Mouse (Mus musculus): Measurements from ENCODE around the gene Eif2ak1. TPM values are rescaled to one million over a fixed set of nuclear protein-coding genes. Genes with fewer than 3 reads are reported as not detected.
A peak's percentile ranks its signal among the peaks of the same experiment; 100 is the strongest.
"Not testable (repeated sequence)": the region's sequence is repeated elsewhere in the genome, so short reads cannot be mapped to it uniquely, and the experiment has no call there.

Gene Eif2ak1
- polyA plus RNA-seq (2016; fragmentation: Nextera tagmentation; extraction: Ambion mirVana), result 35.0 and 35.4 TPM in 2 replicates

GRCm38 (mm10) chr5:143817116-143817930 is at the start of gene Eif2ak1:
TSS of gene Eif2ak1 (plus strand) at chr5:143817788.
- Histone ChIP-seq H3K27me3 (replicated peaks) (no peaks in the 10 kb centered on the region), H3K9me3 (replicated peaks) (no peaks in the 10 kb centered on the region), H3K4me2 (peak within 1 kb of the TSS; percentile 93), H3K4me3 (peak within 1 kb of the TSS; percentile 99), H3K9ac (peak within 1 kb of the TSS; percentile 88), H3K36me3 (no peaks in the 10 kb centered on the region), H3K4me1 (replicated peaks) (peaks cover 7% of the 10 kb centered on the region; the same call in 1 of the 2 replicates), H3K27ac (ENCODE audit: poor library complexity, severe bottlenecking) (peak within 1 kb of the TSS; percentile 64)
- peak; percentile 98 for ATAC-seq (ENCODE audit: insufficient number of reproducible peaks, low FRiP score)
- under 1% methylated on average over 37 of the region's 37 CpGs for WGBS

GRCm38 (mm10) chr5:143781951-143782350 is 35.6 kb upstream of the Eif2ak1 start:
- H3K9me3 ChIP-seq (replicated peaks), result peaks cover 10% of the 10 kb centered on the region; the same call in 1 of the 2 replicates
- WGBS, result 83% methylated on average over 8 of the region's 8 CpGs
- H3K9ac ChIP-seq, result no peak overlapping the region
- H3K27me3 ChIP-seq (replicated peaks), result no peaks in the 10 kb centered on the region
- no peak overlapping the region for H3K27ac ChIP-seq (ENCODE audit: poor library complexity, severe bottlenecking)
- no peaks in the 10 kb centered on the region for H3K4me1 ChIP-seq (replicated peaks)
- H3K4me3 ChIP-seq, result no peak overlapping the region
- no peak for ATAC-seq (ENCODE audit: insufficient number of reproducible peaks, low FRiP score)
- H3K36me3 ChIP-seq, result no peaks in the 10 kb centered on the region
- no peak overlapping the region for H3K4me2 ChIP-seq

- Histone ChIP-seq H3K9me3 (replicated peaks) (peaks cover 11% of the 10 kb centered on the region; the same call in 1 of the 2 replicates), H3K4me3 (no peak overlapping the region), H3K27me3 (replicated peaks) (no peaks in the 10 kb centered on the region), H3K4me1 (replicated peaks) (no peaks in the 10 kb centered on the region), H3K27ac (ENCODE audit: poor library complexity, severe bottlenecking) (no peak overlapping the region), H3K9ac (no peak overlapping the region), H3K4me2 (no peak overlapping the region), H3K36me3 (no peaks in the 10 kb centered on the region)
- ATAC-seq (ENCODE audit: insufficient number of reproducible peaks, low FRiP score), result no peak
- WGBS, result 57% methylated on average over 6 of the region's 6 CpGs
Observed at GRCm38 (mm10) chr5:143785391-143785790, 32.2 kb upstream of the Eif2ak1 start.

- not testable (repeated sequence) for H3K27ac ChIP-seq (ENCODE audit: poor library complexity, severe bottlenecking); H3K4me2 ChIP-seq; H3K4me1 ChIP-seq (replicated peaks); ATAC-seq (ENCODE audit: insufficient number of reproducible peaks, low FRiP score); H3K9ac ChIP-seq; H3K4me3 ChIP-seq; H3K27me3 ChIP-seq (replicated peaks); H3K9me3 ChIP-seq (replicated peaks); H3K36me3 ChIP-seq
- 74% methylated on average over 6 of the region's 6 CpGs for WGBS
Observed at GRCm38 (mm10) chr5:143801216-143801615, 16.4 kb upstream of the Eif2ak1 start.

- no peak overlapping the region for H3K9ac ChIP-seq
- WGBS, result 82% methylated on average over 18 of the region's 18 CpGs
- no peak overlapping the region for H3K27ac ChIP-seq (ENCODE audit: poor library complexity, severe bottlenecking)
- H3K9me3 ChIP-seq (replicated peaks), result no peaks in the 10 kb centered on the region
- no peak overlapping the region for H3K4me3 ChIP-seq
- ATAC-seq (ENCODE audit: insufficient number of reproducible peaks, low FRiP score), result no peak
- H3K4me2 ChIP-seq, result no peak overlapping the region
- H3K4me1 ChIP-seq (replicated peaks), result no peaks in the 10 kb centered on the region
- no peaks in the 10 kb centered on the region for H3K27me3 ChIP-seq (replicated peaks)
- no peaks in the 10 kb centered on the region for H3K36me3 ChIP-seq
Observed at GRCm38 (mm10) chr5:143804056-143804765, 13.4 kb upstream of the Eif2ak1 start.

GRCm38 (mm10) chr5:143807268-143807667 is 10.3 kb upstream of the Eif2ak1 start:
- no peak for ATAC-seq (ENCODE audit: insufficient number of reproducible peaks, low FRiP score)
- H3K4me3 ChIP-seq, result no peak overlapping the region
- WGBS, result 59% methylated on average over 3 of the region's 3 CpGs
- no peak overlapping the region for H3K9ac ChIP-seq
- H3K4me2 ChIP-seq, result no peak overlapping the region
- no peak overlapping the region for H3K27ac ChIP-seq (ENCODE audit: poor library complexity, severe bottlenecking)
- H3K27me3 ChIP-seq (replicated peaks), result no peaks in the 10 kb centered on the region
- no peaks in the 10 kb centered on the region for H3K4me1 ChIP-seq (replicated peaks)
- no peaks in the 10 kb centered on the region for H3K36me3 ChIP-seq
- H3K9me3 ChIP-seq (replicated peaks), result no peaks in the 10 kb centered on the region

GRCm38 (mm10) chr5:143809421-143810090 is 8.0 kb upstream of the Eif2ak1 start:
- no peak for ATAC-seq (ENCODE audit: insufficient number of reproducible peaks, low FRiP score)

GRCm38 (mm10) chr5:143811653-143812052 is 5.9 kb upstream of the Eif2ak1 start:
- Histone ChIP-seq H3K36me3 (no peaks in the 10 kb centered on the region), H3K4me3 (no peak overlapping the region), H3K4me1 (replicated peaks) (no peaks in the 10 kb centered on the region), H3K27me3 (replicated peaks) (no peaks in the 10 kb centered on the region), H3K9ac (no peak overlapping the region), H3K4me2 (no peak overlapping the region), H3K9me3 (replicated peaks) (no peaks in the 10 kb centered on the region), H3K27ac (ENCODE audit: poor library complexity, severe bottlenecking) (no peak overlapping the region)
- no peak for ATAC-seq (ENCODE audit: insufficient number of reproducible peaks, low FRiP score)
- 81% methylated on average over 5 of the region's 5 CpGs for WGBS

More at GRCm38 (mm10) chr5:143809421-143810090, 8.0 kb upstream of the Eif2ak1 start:
- H3K4me3 ChIP-seq, result no peak overlapping the region
- no peaks in the 10 kb centered on the region for H3K9me3 ChIP-seq (replicated peaks)
- H3K27me3 ChIP-seq (replicated peaks), result no peaks in the 10 kb centered on the region
- WGBS, result 77% methylated on average over 3 of the region's 3 CpGs
- H3K4me1 ChIP-seq (replicated peaks), result no peaks in the 10 kb centered on the region
- H3K36me3 ChIP-seq, result no peaks in the 10 kb centered on the region
- no peak overlapping the region for H3K4me2 ChIP-seq
- H3K9ac ChIP-seq, result no peak overlapping the region
- H3K27ac ChIP-seq (ENCODE audit: poor library complexity, severe bottlenecking), result no peak overlapping the region

GRCm38 (mm10) chr5:143814626-143815025 is 3.0 kb upstream of the Eif2ak1 start:
- WGBS, result 63% methylated on average over 2 of the region's 2 CpGs
- H3K27ac ChIP-seq (ENCODE audit: poor library complexity, severe bottlenecking), result no peak overlapping the region
- no peaks in the 10 kb centered on the region for H3K9me3 ChIP-seq (replicated peaks)
- H3K36me3 ChIP-seq, result no peaks in the 10 kb centered on the region
- no peak overlapping the region for H3K9ac ChIP-seq
- peaks cover 7% of the 10 kb centered on the region; the same call in 1 of the 2 replicates for H3K4me1 ChIP-seq (replicated peaks)
- H3K4me2 ChIP-seq, result no peak overlapping the region
- H3K4me3 ChIP-seq, result no peak overlapping the region
- no peak for ATAC-seq (ENCODE audit: insufficient number of reproducible peaks, low FRiP score)
- H3K27me3 ChIP-seq (replicated peaks), result no peaks in the 10 kb centered on the region

GRCm38 (mm10) chr5:143817931-143818311 is 333 bp downstream of the Eif2ak1 start:
- Histone ChIP-seq H3K9ac (peak overlapping the region; percentile 88), H3K9me3 (replicated peaks) (no peaks in the 10 kb centered on the region), H3K4me2 (peak overlapping the region; percentile 93), H3K27me3 (replicated peaks) (no peaks in the 10 kb centered on the region), H3K4me1 (replicated peaks) (peaks cover 7% of the 10 kb centered on the region; the same call in 1 of the 2 replicates), H3K36me3 (no peaks in the 10 kb centered on the region), H3K27ac (ENCODE audit: poor library complexity, severe bottlenecking) (peak overlapping the region; percentile 63; the same call in 1 of the 2 replicates), H3K4me3 (peak overlapping the region; percentile 99)
- peak; percentile 27; the same call in 1 of the 2 replicates for ATAC-seq (ENCODE audit: insufficient number of reproducible peaks, low FRiP score)
- under 1% methylated on average over 32 of the region's 32 CpGs for WGBS

- peak overlapping the region; percentile 64 for H3K27ac ChIP-seq (ENCODE audit: poor library complexity, severe bottlenecking)
Observed at GRCm38 (mm10) chr5:143818461-143818860, 873 bp downstream of the Eif2ak1 start.

More at GRCm38 (mm10) chr5:143818461-143818860, 873 bp downstream of the Eif2ak1 start:
- H3K36me3 ChIP-seq, result no peaks in the 10 kb centered on the region
- H3K4me3 ChIP-seq, result peak overlapping the region; percentile 99
- H3K9me3 ChIP-seq (replicated peaks), result no peaks in the 10 kb centered on the region
- no peak for ATAC-seq (ENCODE audit: insufficient number of reproducible peaks, low FRiP score)
- H3K9ac ChIP-seq, result peak overlapping the region; percentile 88
- H3K27me3 ChIP-seq (replicated peaks), result no peaks in the 10 kb centered on the region
- H3K4me1 ChIP-seq (replicated peaks), result peaks cover 7% of the 10 kb centered on the region; the same call in 1 of the 2 replicates
- H3K4me2 ChIP-seq, result peak overlapping the region; percentile 93
- 11% methylated on average over 10 of the region's 10 CpGs for WGBS

Measured in heart, embryonic 12.5 days (tissue).